Mouse (Mus musculus) layer of hippocampus, adult 8-10 months (tissue): Measurements from ENCODE around the gene Fgfr2. TPM values are rescaled to one million over a fixed set of nuclear protein-coding genes. Genes with fewer than 3 reads are reported as not detected.

ENCODE experiments used
- DNase-seq, 2 experiments: peaks; one replicate each; pipeline ENCODE4 v3.0.0; 2022; ENCODE audit warnings: low spot score in 2 of 2
- total RNA-seq, 4 experiments: library from RNA; stranded (reverse); gene quantifications; 2 replicates each; pipeline ENCODE4 v1.2.4; 2022

Gene Fgfr2
- total RNA-seq, 4 experiments from 2014 or later = 60.7 to 72.9 (median 65.8) TPM

GRCm38 (mm10) chr7:130944766-130945475 lies 2178.2 kb downstream of the Fgfr2 start:
- no peak for DNase-seq

- DNase-seq = no peak
Observed at GRCm38 (mm10) chr7:130943280-130943895, 2179.8 kb downstream of the Fgfr2 start.

GRCm38 (mm10) chr7:130940733-130941132 lies 2182.4 kb downstream of the Fgfr2 start:
- no peak for DNase-seq

GRCm38 (mm10) chr7:130938896-130939295 lies 2184.3 kb downstream of the Fgfr2 start:
- DNase-seq = no peak

DNA sequence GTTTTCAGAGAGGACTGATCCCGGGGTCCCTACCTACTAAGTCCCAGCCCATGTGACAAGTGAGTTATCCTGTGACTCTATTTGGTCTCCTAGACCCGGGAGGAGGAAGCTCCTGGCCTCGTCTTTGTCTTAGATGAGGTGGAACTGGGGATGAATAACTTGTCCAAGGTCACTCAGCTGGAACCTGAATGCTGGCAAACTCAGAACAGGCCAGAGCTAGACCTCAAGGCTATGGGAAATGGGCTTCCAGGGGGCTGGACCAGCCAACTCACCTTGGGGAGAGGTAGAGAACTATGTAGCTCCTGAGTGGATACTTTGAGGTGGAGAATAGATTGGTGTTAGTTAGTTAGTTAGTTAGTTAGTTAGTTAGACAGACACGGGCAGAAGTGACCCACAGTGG lies 2185.1 kb downstream of the Fgfr2 start:
- DNase-seq = no peak

GRCm38 (mm10) chr7:130937266-130937841 lies 2185.8 kb downstream of the Fgfr2 start:
- DNase-seq = no peak

DNA sequence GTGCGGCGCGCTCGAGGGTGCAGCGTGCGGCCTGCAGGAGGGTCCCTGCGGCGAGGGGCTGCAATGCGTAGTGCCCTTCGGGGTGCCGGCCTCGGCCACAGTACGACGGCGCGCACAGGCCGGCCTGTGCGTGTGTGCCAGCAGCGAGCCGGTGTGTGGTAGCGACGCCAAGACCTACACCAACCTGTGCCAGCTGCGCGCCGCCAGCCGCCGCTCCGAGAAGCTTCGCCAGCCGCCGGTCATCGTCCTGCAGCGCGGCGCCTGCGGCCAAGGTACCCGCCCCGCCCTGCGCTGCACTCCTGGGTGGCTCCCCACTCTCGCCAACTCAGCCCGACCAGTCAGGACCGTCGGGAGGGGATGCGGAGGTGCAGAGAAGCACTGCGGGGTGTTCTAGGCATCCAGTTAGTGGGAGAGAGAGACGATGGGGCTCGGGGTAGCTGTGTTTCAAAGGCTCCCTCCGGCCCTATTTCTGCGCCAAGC lies 2186.6 kb downstream of the Fgfr2 start:
- DNase-seq = no peak

GRCm38 (mm10) chr7:130935793-130936471 lies 2187.2 kb downstream of the Fgfr2 start, which contains the start of gene Htra1:
Gene Htra1 (plus strand): TSS chr7:130936111.
- DNase-seq = peak; percentile 78 to 79

GRCm38 (mm10) chr7:130935421-130935792 lies 2187.7 kb downstream of the Fgfr2 start:
- DNase-seq = no peak

DNA sequence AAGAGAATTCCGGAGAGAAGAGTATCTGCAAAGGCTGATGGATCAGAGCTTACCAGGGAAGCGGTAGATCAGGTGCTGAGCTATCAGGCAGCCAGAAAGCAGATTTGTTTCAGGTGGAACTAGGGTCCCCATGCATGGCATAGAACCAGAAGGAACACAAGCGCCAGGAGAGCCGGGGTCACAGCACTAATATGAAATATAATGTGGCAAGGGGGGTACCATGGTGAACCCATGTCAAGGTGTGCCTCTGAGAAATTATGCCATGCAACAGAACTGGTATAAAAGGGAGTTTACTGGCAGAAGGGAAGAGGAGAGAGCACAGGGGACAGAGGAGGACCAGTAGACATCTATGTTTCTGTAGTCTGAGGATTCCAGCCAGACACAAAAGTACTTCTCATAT lies 2188.5 kb downstream of the Fgfr2 start:
- DNase-seq = no peak

DNA sequence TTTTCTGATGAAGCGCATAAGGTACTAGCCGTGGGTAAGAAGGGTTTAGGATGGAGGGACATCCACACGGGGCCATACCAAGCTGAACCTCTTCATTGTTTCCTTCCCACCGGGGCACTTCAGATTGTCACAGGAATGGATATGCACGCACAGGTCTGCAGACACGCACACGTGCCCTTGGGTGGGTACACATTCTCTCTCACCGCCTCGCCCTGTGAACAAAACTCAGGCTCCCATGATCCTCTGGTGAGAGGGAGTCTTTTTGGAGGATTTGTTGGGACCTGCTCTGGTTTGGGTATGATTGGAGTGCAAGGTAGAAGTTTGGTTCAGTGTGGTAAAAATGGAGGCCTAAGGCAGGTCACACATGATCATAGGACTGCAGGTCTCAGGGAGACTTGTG lies 2190.2 kb downstream of the Fgfr2 start:
- no peak for DNase-seq

DNA sequence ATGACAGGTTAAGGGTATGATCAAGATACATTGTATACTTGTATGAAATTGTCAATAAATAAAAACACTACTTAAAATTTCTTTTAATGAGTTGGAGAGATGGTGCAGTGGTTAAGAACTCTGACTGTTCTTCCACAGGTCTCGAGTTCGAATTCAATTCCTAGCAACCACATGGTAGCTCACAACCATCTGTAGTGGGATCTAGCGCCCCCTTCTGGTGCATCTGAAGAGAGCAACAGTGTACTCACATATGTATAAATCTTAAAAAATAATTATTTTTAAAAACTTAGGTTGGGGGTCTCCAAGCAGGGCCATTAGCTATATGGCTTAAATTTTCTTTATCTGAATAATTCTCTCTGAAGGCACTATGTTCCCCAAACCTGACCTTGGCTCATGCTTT lies 2192.7 kb downstream of the Fgfr2 start:
- DNase-seq = no peak

DNA sequence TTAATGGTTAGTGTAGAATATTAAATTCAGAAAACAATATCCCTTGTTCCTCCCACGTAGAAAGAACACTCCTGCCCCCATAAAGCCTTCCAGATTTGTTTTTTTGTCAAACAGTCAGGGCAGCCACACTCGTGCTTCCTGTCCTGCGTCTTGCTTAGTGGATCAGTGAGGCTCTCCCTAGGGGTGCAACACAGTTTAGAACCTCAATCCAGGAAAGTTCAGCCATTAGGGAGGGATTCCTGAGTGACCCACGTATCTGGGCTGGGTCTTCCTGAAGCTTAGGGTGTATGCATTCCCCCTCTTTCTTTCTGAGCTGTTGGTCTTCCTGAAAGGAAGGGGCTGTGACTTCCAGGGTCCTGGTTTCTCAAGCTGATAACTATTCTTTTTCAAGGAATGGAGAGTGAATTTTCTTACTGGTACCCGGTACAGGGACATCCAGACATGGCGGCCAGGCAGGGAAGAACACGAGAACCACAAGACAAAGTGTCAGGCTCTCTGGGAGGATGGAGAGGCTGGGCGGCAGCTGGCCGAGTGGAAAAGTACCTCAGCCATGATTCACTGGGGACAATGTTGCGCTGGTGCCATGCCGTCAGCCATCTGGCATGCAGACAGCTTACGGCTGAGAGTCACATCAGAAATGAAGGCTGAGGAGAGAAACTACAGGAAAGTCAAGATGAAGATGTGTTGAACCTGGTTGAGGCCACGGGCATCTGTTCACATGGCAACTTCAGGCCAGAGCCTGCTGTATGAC lies 2200.0 kb downstream of the Fgfr2 start:
- peak; percentile 45 to 61 for DNase-seq

- DNase-seq = peak in 1 of 2 experiments; percentile 48
Observed at GRCm38 (mm10) chr7:130918260-130918659, 2204.9 kb downstream of the Fgfr2 start.

DNA sequence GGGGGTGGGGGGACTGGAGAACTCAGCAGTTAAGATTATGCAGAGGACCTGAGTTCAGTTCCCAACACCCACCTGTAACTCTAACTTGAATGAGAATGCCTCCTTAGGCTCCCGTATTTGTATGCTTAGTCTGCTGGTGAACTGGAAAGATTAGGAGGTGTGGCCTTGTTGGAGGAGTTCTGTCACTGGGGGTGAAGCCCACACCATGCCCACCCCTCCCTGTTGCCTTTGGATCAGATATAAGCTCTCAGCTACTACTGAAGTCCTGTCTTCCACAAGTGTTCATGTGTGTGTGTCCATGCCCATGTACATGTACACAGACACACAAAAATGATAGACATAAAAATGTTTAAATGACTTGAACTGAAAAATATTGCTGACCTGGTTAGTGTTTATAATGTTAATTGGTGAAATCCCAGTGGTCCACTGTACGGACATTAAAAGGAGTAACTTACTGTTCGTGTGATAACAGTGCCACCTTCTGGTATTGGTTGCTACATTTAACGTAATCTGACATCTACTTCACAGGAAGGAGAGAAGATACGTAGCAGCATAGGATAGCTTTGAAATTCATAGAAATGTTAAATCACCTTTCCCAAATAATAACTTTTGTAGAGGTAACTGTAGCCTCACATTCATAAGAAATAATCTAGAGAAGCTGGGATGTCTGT lies 2208.3 kb downstream of the Fgfr2 start:
- no peak for DNase-seq

- DNase-seq = no peak
Observed at GRCm38 (mm10) chr7:130910841-130911240, 2212.3 kb downstream of the Fgfr2 start.

GRCm38 (mm10) chr7:130904571-130905365 lies 2218.4 kb downstream of the Fgfr2 start:
- no peak for DNase-seq

DNA sequence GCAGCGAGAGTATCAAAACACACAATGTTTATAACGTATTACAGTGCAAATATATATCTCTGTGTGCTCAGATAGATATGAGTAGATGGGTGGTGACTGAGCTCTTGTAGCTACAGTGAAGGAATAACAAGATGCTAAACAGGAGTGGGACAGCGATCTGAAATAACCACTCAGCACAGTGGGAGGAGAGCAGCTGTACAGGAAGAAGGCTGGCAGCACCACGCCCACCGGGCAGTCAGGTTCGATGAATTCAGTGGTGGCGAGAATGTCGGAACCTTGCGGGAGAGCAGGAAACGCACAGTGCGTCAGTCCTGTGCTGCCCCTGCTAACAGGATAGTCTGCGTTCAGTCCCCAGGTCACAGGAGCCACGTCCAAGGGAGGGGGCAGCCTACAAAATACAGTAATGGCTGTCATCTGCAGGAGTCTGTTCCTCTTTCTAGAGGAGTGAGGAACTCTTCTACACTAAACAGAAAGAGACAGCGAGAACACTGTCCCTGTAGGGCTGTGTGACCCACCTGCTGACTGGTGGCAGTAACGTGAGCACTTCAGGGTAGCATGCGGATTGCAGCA lies 2219.6 kb downstream of the Fgfr2 start:
- DNase-seq = no peak

DNA sequence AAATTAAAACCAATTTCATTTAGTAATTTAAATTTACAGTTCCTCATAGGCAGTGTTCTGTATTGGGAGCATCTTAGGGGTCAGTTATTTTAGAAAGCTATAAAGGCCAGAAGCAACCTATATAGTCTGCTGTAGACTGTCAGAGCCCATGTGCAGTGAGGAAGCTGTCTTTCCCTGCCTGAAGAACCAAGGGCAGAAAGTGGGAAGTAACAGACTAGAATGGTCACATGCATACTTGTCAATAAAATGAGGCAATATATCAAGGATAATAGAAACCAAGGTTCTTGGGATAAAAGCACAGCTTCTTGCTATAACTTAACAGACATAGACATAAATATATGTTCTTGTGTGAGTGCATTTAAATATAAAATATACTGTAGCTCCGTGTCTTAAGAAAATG lies 2220.2 kb downstream of the Fgfr2 start:
- no peak for DNase-seq
